Mouse (Mus musculus) embryonic fibroblast, embryonic 13.5 days (primary cell): ENCODE measurements around the gene Arpp19. TPM values are rescaled to one million over a fixed set of nuclear protein-coding genes. Genes with fewer than 3 reads are reported as not detected.

Experiments used
- H3K27ac ChIP-seq: 2 replicates; pipeline ENCODE4 v1.5.1; 2012; ENCODE audit warnings: low read length, control low read depth, inconsistent platforms; ENCODE audit not compliant: insufficient read depth
- H3K4me1 ChIP-seq: 2 replicates; pipeline ENCODE4 v1.6.1; 2011; ENCODE audit warnings: low read length; ENCODE audit not compliant: control insufficient read depth, insufficient read depth
- H3K4me3 ChIP-seq: 2 replicates; pipeline ENCODE4 v1.5.1; 2011; ENCODE audit warnings: mild to moderate bottlenecking, control low read depth, low read length; ENCODE audit not compliant: insufficient read depth
- CTCF ChIP-seq: IDR thresholded peaks from 2 replicates; pipeline ENCODE4 v1.5.1; 2011; ENCODE audit warnings: mild to moderate bottlenecking, control low read depth, low read length, moderate library complexity, borderline replicate concordance; ENCODE audit not compliant: insufficient read depth
- POLR2A ChIP-seq: IDR thresholded peaks from 2 replicates; pipeline ENCODE4 v1.6.1; 2011; ENCODE audit warnings: low read depth, mild to moderate bottlenecking, control low read depth, low read length, moderate library complexity
- polyA plus RNA-seq: library from polyadenylated mRNA; stranded (reverse); fragments of >200 nt; gene quantifications from 2 replicates; pipeline ENCODE4 v1.2.4, GENCODE M21; 2011; ENCODE audit warnings: low read depth; ENCODE audit not compliant: missing spikeins, insufficient read length

Gene Arpp19
- polyA plus RNA-seq, 1 experiment, result 220 TPM

GRCm38 (mm10) chr9:75004203-75004602 lies 33.2 kb upstream of the Arpp19 start:
- no peak overlapping the region for H3K27ac ChIP-seq
- TF ChIP-seq CTCF (no peak), POLR2A (no peak)
- H3K4me1 ChIP-seq, result no peaks in the 10 kb centered on the region
- H3K4me3 ChIP-seq, result no peak overlapping the region

GRCm38 (mm10) chr9:75016591-75016990 lies 20.8 kb upstream of the Arpp19 start:
- no peak overlapping the region for H3K4me3 ChIP-seq
- no peaks in the 10 kb centered on the region for H3K4me1 ChIP-seq
- TF ChIP-seq CTCF (no peak), POLR2A (no peak)
- H3K27ac ChIP-seq, result no peak overlapping the region

DNA sequence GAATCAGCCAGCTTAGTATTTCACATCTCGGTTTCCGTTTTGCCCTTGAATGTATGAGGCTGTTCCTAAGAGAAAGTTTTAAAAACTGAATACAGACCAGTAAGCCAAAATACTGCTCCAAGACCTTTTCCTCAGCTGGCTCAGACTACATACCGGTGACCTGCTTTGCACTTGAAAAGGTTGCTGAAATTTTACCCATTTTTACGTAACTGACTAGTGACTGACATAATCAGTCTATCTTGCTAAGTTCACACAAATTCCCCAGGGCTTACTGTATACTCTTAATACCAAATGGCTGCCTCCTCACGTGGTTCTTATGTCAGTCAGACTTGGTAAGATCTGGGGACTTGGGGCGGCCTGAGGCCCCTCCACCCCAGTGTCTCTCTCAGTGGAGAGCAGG lies 18.2 kb upstream of the Arpp19 start:
- H3K27ac ChIP-seq, result no peak overlapping the region
- no peak overlapping the region for H3K4me3 ChIP-seq
- TF ChIP-seq POLR2A (no peak), CTCF (no peak)
- no peaks in the 10 kb centered on the region for H3K4me1 ChIP-seq

DNA sequence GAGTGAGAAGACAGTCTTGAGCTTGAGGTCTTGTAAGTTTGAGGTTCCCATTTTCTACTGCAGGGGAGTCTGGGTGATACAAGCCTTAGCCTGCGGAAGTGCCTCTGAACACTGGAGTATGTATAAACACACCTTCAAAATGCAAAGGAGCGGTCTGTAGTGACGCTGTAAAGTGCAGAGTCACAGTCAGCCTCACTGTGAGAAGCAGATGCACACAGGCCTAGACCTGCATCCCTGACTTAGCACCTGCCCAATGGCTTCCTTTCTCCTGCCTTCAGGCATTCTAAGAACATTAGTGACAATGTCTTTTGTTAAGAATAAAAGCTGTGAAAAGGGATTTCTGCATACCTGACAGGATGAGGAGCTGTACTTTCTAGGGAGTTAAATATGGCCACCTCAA lies 17.8 kb upstream of the Arpp19 start:
- no peak overlapping the region for H3K27ac ChIP-seq
- no peak for TF ChIP-seq CTCF
- no peak for TF ChIP-seq POLR2A
- no peak overlapping the region for H3K4me3 ChIP-seq
- no peaks in the 10 kb centered on the region for H3K4me1 ChIP-seq

DNA sequence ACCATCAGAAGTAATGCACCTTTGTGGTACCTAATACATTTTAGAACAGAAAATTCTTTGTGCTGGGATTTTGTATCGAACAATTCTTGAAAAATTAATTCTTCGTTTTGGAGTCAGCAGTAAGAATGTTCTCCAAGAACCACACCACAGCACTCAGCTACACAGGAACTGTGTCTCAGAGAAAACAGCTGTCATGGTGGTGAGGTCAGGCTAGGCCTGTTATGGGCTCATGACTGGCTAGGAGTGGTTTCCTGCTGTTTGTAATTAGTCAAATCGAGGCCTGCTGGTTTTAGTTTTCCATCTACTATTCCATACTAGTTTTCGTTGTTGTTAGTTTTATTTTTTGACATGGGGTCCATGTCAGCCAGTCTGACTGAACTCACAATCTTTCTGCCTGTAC lies 16.9 kb upstream of the Arpp19 start:
- Histone ChIP-seq H3K4me3 (no peak overlapping the region), H3K27ac (no peak overlapping the region), H3K4me1 (no peaks in the 10 kb centered on the region)
- no peak for TF ChIP-seq POLR2A
- no peak for TF ChIP-seq CTCF

GRCm38 (mm10) chr9:75022546-75022945 lies 14.9 kb upstream of the Arpp19 start:
- Histone ChIP-seq H3K27ac (peak overlapping the region; percentile 61; the same call in 1 of the 2 replicates), H3K4me3 (no peak overlapping the region), H3K4me1 (no peaks in the 10 kb centered on the region)
- TF ChIP-seq CTCF (no peak), POLR2A (no peak)

DNA sequence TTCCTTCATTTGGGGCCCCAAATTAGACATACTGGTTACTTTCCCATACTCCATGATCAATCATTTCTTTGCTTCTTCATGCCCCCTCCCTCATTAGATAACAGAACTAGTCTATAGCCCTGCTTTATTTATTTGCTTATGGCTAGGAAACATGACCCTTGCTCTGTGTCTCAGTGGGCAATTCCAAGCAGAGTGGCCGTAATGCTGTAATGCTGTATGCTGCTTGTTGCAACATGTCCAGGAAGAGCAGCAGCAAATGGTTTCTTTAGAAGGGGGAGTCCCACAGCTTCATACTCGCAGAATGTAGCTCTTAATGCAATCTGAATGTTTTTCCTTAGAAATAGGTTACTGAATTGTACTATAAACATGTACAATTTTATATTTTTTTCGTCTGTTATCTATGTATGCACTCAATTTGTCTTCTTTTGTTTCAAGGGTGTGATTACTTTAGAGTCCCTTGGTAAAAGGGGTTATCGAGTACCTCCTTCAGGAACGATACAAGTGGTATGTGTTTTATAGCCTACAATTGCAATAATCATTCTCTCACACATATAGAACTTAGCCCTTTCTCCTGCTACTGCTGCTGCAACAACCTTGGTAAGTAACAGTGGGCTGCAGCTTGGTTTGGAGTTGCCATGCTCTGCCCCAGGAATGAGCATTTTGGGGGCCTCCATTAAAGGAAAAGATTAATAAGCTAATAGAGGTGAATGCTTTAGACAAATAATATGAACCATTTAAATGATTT lies 14.1 kb upstream of the Arpp19 start:
- no peak for TF ChIP-seq POLR2A
- TF ChIP-seq CTCF, result no peak
- no peaks in the 10 kb centered on the region for H3K4me1 ChIP-seq
- no peak overlapping the region for H3K4me3 ChIP-seq
- H3K27ac ChIP-seq, result 0 out of 2 replicates have a peak overlapping the region, but pooled peaks have one; percentile 22

DNA sequence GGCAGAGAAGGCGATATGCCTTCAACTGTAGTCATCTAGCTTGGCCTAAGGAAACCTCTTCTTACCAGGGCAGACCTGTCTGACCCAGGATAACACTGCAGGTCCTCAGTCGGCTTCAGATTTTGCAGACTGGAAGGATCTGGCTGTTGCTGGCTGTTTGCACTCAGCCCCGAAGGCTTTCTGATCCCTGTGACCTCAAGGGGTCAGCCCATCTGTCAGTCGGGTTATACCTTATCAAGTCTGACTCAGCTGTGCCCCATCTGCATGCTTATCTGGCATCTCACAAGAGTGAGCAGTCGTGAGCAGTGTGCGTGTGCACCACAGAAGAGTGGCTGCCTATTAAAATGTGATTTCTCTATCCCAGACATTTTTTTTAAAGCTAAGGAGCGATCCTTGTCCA lies 13.3 kb upstream of the Arpp19 start:
- Histone ChIP-seq H3K27ac (no peak overlapping the region), H3K4me3 (no peak overlapping the region), H3K4me1 (no peaks in the 10 kb centered on the region)
- TF ChIP-seq CTCF, result no peak
- TF ChIP-seq POLR2A, result no peak

- no peak overlapping the region for H3K4me3 ChIP-seq
- no peak overlapping the region for H3K27ac ChIP-seq
- no peaks in the 10 kb centered on the region for H3K4me1 ChIP-seq
- TF ChIP-seq POLR2A (no peak), CTCF (no peak)
These were observed 11.7 kb upstream of the Arpp19 start for GRCm38 (mm10) chr9:75025689-75026088.

- no peak for TF ChIP-seq CTCF
- no peak for TF ChIP-seq POLR2A
- Histone ChIP-seq H3K4me3 (no peak overlapping the region), H3K27ac (no peak overlapping the region), H3K4me1 (no peaks in the 10 kb centered on the region)
These were observed 5.0 kb upstream of the Arpp19 start for GRCm38 (mm10) chr9:75032408-75032807.
